Mouse (Mus musculus) ovary, postnatal 10 days (tissue): ENCODE data around the gene Slc22a1.

ENCODE experiments used
- DNase-seq: peaks from one replicate; pipeline ENCODE4 v3.0.0; 2022; ENCODE audit warnings: low spot score

Gene Slc22a1

DNA sequence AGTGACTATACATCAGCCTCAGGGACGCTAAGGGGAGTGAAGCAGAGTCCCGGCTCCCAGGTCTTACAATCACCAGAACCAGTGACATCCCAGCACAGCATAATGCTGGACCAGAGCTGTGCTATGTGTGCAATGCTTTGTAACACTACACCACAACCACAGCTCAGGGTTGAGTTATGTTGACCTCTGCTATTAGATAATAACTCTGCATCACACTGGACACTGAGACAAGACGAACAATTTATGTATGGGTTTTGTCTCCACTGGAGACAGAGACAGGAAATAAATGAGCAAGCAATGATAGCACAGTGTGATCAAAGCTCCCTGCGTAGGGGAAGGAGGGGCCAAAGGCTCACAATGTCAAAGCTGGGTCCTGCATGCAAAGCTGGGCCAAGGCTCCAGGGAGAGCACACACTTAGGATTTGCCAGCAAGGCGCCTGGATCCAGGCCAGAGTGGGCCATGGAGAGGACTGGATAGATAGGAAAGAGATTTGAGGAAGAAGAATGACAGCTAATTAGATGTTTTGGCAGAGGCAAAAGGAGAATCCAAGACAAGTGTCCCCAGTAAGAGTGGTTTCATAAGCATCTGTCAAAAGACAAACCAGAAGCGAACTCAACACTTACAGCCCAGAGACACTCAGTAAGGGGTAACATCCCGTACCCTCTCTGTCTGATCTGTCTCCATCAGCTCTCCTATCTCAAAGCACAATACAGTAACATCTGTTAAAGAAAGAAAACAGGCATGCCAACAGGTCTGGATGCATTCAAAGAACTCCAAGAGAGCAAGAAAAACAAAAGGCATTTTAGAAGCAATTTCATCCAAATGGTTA lies 43.6 kb downstream of the Slc22a1 start:
- DNase-seq: no peak

DNA sequence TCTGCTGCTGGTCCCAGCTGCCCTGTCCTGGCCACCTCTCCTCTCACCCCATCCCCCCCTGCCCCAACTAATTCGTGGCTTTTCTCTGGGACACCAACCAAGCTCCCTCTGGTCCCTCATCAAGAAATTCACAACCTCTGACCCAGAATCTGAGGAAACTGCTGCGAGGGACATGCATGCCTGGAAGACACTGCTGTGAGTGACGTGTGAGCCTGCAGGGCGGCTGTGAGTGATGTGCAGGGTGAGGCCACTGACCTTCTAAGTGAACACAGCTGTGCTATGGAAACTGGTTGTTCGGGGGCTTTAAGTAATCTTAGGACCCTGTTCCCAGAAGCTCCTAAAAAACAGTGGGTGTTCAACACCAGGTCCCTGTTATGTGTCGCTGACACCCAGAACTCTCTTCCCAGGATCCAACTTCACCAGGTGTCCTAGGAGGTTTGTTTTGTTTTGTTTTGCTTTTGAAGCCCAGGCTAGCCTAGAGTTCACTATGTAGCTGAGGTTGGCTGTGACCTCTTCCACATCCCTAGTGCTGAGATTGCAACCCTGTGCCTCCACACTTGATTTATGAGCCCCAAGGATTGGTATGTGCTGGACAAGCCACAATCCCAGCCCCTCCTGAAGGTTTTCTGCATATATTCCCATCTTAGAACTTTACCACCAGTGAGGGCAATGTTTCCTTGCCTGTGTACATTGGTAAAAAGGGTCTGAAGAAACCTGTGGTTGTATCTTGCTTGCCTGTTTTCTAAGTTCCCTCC lies 44.5 kb downstream of the Slc22a1 start:
- DNase-seq: no peak

DNA sequence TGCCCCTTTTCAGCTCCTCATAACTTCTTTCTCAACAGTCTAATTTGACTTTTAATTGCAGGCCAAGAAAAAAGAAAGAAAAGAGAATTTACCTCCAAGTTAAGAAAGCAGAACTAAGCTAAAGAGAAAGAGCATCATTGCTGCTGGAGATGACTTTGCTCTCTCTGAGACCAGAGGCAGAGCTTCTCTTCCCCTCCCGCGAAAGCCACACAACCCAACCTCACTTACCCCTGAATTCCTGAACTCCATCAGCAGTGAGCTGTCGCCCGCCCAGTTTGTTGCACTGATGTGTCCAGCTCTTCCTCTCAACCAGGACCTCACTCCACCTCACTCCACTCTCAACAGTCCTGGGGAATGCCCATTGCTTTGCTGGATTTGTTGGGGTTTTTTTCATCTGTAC lies 47.6 kb downstream of the Slc22a1 start:
- DNase-seq: no peak

DNA sequence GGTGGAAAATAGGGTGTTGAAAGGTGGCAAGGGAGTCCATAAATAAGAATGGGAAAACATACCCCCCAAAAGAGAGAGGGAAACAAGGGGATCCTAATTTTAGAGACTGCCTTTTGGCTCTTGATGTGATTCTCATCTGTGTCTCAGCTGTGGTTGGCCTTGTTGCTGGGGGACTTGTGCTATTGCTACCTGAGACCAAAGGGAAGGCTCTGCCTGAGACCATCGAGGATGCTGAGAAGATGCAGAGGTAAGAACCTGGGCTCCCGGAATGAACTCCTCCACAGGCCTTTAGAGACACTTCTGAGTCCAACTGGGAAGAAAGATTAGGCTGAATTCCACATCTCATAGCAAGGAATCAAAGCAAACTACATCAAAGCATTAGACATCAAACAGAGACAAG lies 56.0 kb downstream of the Slc22a1 start:
- no peak for DNase-seq

DNA sequence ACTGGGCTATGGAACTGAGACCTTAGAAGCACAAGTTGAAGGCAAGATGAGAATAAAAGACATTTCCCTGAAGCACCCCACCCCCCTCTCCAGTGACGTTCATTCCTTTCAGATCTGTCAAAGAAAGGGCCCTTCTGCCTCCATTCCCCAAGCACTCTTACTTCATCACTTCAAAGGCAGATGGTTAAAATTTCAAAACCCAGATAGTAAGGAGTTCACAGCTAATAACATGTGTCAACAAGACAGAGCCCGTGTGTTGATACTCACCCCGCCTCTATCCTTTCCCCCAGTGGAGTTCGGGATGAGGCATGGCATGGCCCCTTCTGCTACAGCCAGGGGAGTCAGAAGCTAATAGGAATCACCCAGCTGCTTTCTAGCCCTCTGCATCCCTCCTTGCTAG lies 60.2 kb downstream of the Slc22a1 start:
- no peak for DNase-seq

DNA sequence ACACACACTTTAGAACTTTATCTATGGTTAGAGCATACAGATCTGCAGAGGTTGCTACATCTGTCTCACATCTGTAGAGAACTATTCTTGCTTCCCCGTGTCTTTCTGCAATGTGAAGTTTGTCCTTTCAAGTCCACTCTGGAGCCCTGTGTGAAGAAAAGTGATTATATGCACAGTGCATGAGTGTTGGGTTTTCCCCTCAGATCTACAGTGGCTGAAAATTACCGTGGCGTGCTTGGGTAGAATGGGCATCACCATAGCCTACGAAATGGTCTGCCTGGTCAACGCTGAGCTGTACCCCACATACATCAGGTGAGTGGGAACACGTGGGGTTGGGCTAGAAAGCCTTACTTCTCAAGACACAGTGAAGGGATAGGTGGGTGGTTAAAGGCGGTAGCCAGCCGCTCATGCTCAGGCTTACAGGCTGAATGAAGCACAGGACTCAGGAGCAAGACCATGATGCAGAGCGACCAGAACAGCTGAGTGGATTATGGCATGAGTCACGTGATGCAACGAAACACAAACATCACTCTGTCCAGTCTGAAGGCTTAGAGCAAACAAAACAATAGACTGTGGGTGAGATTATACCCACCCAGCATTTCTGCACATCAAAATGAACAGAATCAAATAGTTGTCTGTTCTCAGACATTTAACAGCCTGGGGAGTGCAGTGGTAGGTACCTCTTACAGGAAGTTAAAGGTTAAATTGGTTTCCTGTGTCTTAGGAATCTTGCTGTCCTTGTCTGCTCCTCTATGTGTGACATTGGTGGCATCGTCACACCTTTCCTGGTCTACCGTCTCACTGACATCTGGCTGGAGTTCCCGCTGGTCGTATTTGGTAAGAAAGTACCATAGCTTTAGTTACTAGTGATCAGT lies 60.9 kb downstream of the Slc22a1 start:
- no peak for DNase-seq

DNA sequence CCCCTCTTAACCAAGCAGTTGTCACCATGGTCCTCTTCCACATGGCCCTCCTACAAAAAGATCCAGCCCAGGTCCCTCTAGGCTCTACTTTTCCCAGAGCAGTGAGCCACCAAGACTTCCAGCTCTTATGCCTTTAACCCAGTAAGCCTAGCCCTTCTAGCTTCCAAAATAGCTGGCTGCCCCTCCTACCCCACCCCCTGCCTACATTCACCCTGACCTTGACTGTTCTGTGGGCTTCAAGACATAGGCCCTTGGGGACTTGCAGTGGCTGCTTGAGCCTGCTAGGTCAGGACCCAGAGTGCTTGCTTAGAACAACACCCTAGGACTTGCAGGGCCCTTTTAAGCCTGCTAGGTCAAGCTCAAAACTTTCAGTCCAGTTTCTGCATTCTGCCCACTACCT lies 68.4 kb downstream of the Slc22a1 start:
- no peak for DNase-seq

DNA sequence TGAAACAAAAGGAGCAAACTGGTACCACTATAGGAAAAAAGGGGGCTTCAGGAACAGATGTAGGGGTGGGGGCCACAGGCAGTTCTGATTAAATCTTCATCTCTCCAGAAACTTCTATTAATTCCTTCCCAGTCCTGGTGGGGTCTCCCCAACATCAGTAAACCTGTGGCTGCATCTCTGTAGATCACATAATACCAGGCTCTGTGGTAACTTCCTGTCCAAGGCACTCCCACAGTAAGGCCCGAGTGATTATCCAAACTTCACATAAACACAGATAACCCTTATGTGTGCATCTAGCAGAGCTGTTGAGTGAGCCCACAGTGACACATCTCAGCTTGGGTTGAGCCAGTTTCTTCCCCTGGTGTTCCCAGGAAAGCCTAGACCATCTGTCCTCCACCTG lies 69.0 kb downstream of the Slc22a1 start:
- no peak for DNase-seq
